Mouse (Mus musculus): ENCODE results near the gene Hist1h1t. TPM values are rescaled to one million over a fixed set of nuclear protein-coding genes. Genes with fewer than 3 reads are reported as not detected.
"Not testable (repeated sequence)": the region's sequence is repeated elsewhere in the genome, so short reads cannot be mapped to it uniquely, and the experiment has no call there.

Gene Hist1h1t
- polyA plus RNA-seq, 1 experiment from 2014 or later, result not detected

- peak overlapping the region; percentile 55 for H3K9ac ChIP-seq (replicated peaks; ENCODE audit: low read length)
- DNase-seq (peak; percentile 83), ATAC-seq (ENCODE audit: low FRiP score, low TSS enrichment) (peak; percentile 84)
- no peaks in the 10 kb centered on the region for H3K27me3 ChIP-seq (ENCODE audit: control insufficient read depth, insufficient read depth, low read length)
- H3K27ac ChIP-seq (replicated peaks; ENCODE audit: low read depth, low read length), result peak overlapping the region; percentile 84
- peak overlapping the region; percentile 83 for H3K4me2 ChIP-seq (ENCODE audit: low read length)
- H3K9me3 ChIP-seq (ENCODE audit: control insufficient read depth, low read length), result no peaks in the 10 kb centered on the region
- H3K4me3 ChIP-seq (replicated peaks; ENCODE audit: low read depth, low read length), result peak overlapping the region; percentile 42
- H3K36me3 ChIP-seq (ENCODE audit: control insufficient read depth, insufficient read depth, low read length), result no peaks in the 10 kb centered on the region
- under 1% methylated on average over 23 of the region's 32 CpGs for WGBS
- H3K4me1 ChIP-seq (ENCODE audit: control insufficient read depth, insufficient read depth, low read length), result peaks cover 7% of the 10 kb centered on the region; the same call in 1 of the 2 replicates
Observed at GRCm38 (mm10) chr13:23697491-23698299, 2.1 kb downstream of the Hist1h1t start.

DNA sequence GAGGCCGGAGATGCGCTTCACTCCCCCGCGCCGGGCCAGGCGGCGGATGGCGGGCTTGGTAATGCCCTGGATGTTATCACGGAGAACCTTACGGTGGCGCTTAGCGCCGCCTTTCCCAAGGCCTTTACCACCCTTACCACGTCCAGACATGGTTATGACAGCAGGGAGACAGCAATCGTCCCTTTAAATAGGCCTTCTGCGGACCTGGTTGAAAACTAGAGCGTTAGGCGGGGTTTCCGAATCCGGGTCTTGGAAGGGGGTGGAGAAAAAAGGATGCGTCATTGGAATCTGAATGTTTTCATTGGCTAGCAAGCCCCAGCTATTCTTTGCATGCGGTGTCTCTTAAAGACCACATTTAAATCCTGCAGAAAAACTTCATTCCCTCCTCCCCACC, 2.7 kb downstream of the Hist1h1t start, which contains the start of gene Hist1h4c:
TSS of gene Hist1h4c (minus strand) at position 155 of the 394 bp plus-strand sequence.
- WGBS, result under 1% methylated on average over 21 of the region's 22 CpGs
- Histone ChIP-seq H3K4me2 (ENCODE audit: low read length) (peak within 1 kb of the TSS; percentile 83), H3K4me1 (ENCODE audit: control insufficient read depth, insufficient read depth, low read length) (peaks cover 7% of the 10 kb centered on the region; the same call in 1 of the 2 replicates), H3K9me3 (ENCODE audit: control insufficient read depth, low read length) (no peaks in the 10 kb centered on the region), H3K36me3 (ENCODE audit: control insufficient read depth, insufficient read depth, low read length) (no peaks in the 10 kb centered on the region), H3K27ac (replicated peaks; ENCODE audit: low read depth, low read length) (peak within 1 kb of the TSS; percentile 84), H3K9ac (replicated peaks; ENCODE audit: low read length) (peak within 1 kb of the TSS; percentile 55), H3K4me3 (replicated peaks; ENCODE audit: low read depth, low read length) (peak within 1 kb of the TSS; percentile 42), H3K27me3 (ENCODE audit: control insufficient read depth, insufficient read depth, low read length) (no peaks in the 10 kb centered on the region)
- ATAC-seq (ENCODE audit: low FRiP score, low TSS enrichment) (peak; percentile 95), DNase-seq (peak; percentile 99)

DNA sequence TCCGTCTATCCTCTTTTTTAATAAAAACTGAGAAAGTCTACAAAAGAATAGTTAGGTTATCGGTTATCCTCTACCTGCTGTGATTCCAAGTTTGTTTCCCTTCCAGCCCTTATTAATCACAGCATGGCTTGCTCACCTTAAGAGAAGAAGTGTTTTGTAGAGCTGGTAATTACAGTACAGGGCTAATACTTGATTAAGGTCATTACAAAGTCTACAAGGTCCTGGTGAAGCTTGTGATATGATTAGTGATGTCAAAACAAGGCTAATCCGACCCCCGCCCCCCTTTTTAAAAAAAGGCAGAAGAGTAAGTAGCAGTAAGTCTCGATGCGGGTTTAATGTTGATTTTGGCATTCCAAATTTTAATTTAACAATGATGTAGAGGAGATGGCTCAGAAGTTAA, 3.4 kb downstream of the Hist1h1t start:
- 55% methylated on average over 6 of the region's 6 CpGs for WGBS
- Histone ChIP-seq H3K9me3 (ENCODE audit: control insufficient read depth, low read length) (no peaks in the 10 kb centered on the region), H3K4me2 (ENCODE audit: low read length) (peak overlapping the region; percentile 83), H3K36me3 (ENCODE audit: control insufficient read depth, insufficient read depth, low read length) (no peaks in the 10 kb centered on the region), H3K9ac (replicated peaks; ENCODE audit: low read length) (no peak overlapping the region), H3K27me3 (ENCODE audit: control insufficient read depth, insufficient read depth, low read length) (no peaks in the 10 kb centered on the region), H3K4me1 (ENCODE audit: control insufficient read depth, insufficient read depth, low read length) (peaks cover 7% of the 10 kb centered on the region; the same call in 1 of the 2 replicates), H3K4me3 (replicated peaks; ENCODE audit: low read depth, low read length) (no peak overlapping the region), H3K27ac (replicated peaks; ENCODE audit: low read depth, low read length) (no peak overlapping the region)
- no peak for ATAC-seq (ENCODE audit: low FRiP score, low TSS enrichment)
- no peak for DNase-seq

DNA sequence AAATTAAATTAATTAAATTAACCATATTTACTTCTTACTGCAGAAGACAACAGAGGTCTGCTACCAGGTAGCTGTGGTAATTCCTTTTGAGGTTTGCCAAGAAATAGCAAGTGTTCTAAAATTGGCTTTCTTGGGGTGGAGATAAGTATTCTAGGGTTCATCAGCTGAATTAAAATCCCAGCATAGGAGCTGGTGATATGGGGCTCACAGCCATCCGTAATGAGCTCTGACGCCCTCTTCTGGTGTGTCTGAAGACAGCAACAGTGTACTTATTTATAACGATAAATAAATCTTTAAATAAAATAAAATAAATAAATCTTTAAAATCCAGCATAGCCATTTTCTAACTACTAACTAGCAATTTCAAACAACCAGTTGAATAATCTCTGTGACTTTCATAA, 4.2 kb downstream of the Hist1h1t start:
- no peaks in the 10 kb centered on the region for H3K9me3 ChIP-seq (ENCODE audit: control insufficient read depth, low read length)
- 67% methylated on average over 3 of the region's 3 CpGs for WGBS

GRCm38 (mm10) chr13:23700786-23701520, 5.3 kb downstream of the Hist1h1t start:
- peak; percentile 48; the same call in 1 of the 2 replicates for ATAC-seq (ENCODE audit: low FRiP score, low TSS enrichment)
- peak; percentile 84 for DNase-seq
- Histone ChIP-seq H3K36me3 (ENCODE audit: control insufficient read depth, insufficient read depth, low read length) (no peaks in the 10 kb centered on the region), H3K27ac (replicated peaks; ENCODE audit: low read depth, low read length) (no peak overlapping the region), H3K4me3 (replicated peaks; ENCODE audit: low read depth, low read length) (no peak overlapping the region), H3K4me1 (ENCODE audit: control insufficient read depth, insufficient read depth, low read length) (peaks cover 7% of the 10 kb centered on the region; the same call in 1 of the 2 replicates), H3K4me2 (ENCODE audit: low read length) (no peak overlapping the region), H3K9ac (replicated peaks; ENCODE audit: low read length) (no peak overlapping the region), H3K9me3 (ENCODE audit: control insufficient read depth, low read length) (no peaks in the 10 kb centered on the region), H3K27me3 (ENCODE audit: control insufficient read depth, insufficient read depth, low read length) (no peaks in the 10 kb centered on the region)
- WGBS, result 28% methylated on average over 8 of the region's 8 CpGs

More for the DNA sequence above, 4.2 kb downstream of the Hist1h1t start:
- ATAC-seq (ENCODE audit: low FRiP score, low TSS enrichment) (no peak), DNase-seq (no peak)
- Histone ChIP-seq H3K9ac (replicated peaks; ENCODE audit: low read length) (no peak overlapping the region), H3K36me3 (ENCODE audit: control insufficient read depth, insufficient read depth, low read length) (no peaks in the 10 kb centered on the region), H3K4me2 (ENCODE audit: low read length) (no peak overlapping the region), H3K27me3 (ENCODE audit: control insufficient read depth, insufficient read depth, low read length) (no peaks in the 10 kb centered on the region), H3K4me1 (ENCODE audit: control insufficient read depth, insufficient read depth, low read length) (peaks cover 7% of the 10 kb centered on the region; the same call in 1 of the 2 replicates), H3K4me3 (replicated peaks; ENCODE audit: low read depth, low read length) (no peak overlapping the region), H3K27ac (replicated peaks; ENCODE audit: low read depth, low read length) (no peak overlapping the region)

GRCm38 (mm10) chr13:23702220-23702619, 6.6 kb downstream of the Hist1h1t start:
- WGBS, result 88% methylated on average over 4 of the region's 4 CpGs

DNA sequence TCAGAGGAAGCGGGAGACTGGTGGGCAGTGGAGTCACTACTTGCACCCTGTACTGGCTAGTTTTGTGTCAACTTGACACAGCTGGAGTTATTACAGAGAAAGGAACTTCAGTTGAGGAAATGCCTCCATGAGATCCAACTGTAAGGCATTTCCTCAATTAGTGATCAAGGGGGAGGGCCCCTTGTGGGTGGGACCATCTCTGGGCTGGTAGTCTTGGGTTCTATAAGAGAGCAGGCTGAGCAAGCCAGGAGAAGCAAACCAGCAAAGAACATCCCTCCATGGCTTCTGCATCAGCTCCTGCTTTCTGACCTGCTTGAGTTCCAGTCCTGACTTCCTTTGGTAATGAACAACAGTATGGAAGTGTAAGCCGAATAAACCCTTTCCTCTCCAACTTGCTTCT, 7.2 kb downstream of the Hist1h1t start:
- 92% methylated on average over 2 of the region's 2 CpGs for WGBS
- H3K27ac ChIP-seq (replicated peaks; ENCODE audit: low read depth, low read length); H3K9ac ChIP-seq (replicated peaks; ENCODE audit: low read length); ATAC-seq (ENCODE audit: low FRiP score, low TSS enrichment); H3K36me3 ChIP-seq (ENCODE audit: control insufficient read depth, insufficient read depth, low read length); H3K27me3 ChIP-seq (ENCODE audit: control insufficient read depth, insufficient read depth, low read length); H3K4me1 ChIP-seq (ENCODE audit: control insufficient read depth, insufficient read depth, low read length); DNase-seq; H3K4me2 ChIP-seq (ENCODE audit: low read length); H3K4me3 ChIP-seq (replicated peaks; ENCODE audit: low read depth, low read length); H3K9me3 ChIP-seq (ENCODE audit: control insufficient read depth, low read length): not testable (repeated sequence)

More at GRCm38 (mm10) chr13:23702220-23702619, 6.6 kb downstream of the Hist1h1t start:
- Histone ChIP-seq H3K4me2 (ENCODE audit: low read length) (no peak overlapping the region), H3K4me3 (replicated peaks; ENCODE audit: low read depth, low read length) (no peak overlapping the region), H3K27ac (replicated peaks; ENCODE audit: low read depth, low read length) (no peak overlapping the region), H3K4me1 (ENCODE audit: control insufficient read depth, insufficient read depth, low read length) (peaks cover 7% of the 10 kb centered on the region; the same call in 1 of the 2 replicates), H3K9me3 (ENCODE audit: control insufficient read depth, low read length) (no peaks in the 10 kb centered on the region), H3K27me3 (ENCODE audit: control insufficient read depth, insufficient read depth, low read length) (no peaks in the 10 kb centered on the region), H3K36me3 (ENCODE audit: control insufficient read depth, insufficient read depth, low read length) (no peaks in the 10 kb centered on the region), H3K9ac (replicated peaks; ENCODE audit: low read length) (no peak overlapping the region)
- no peak for DNase-seq
- ATAC-seq (ENCODE audit: low FRiP score, low TSS enrichment), result no peak

DNA sequence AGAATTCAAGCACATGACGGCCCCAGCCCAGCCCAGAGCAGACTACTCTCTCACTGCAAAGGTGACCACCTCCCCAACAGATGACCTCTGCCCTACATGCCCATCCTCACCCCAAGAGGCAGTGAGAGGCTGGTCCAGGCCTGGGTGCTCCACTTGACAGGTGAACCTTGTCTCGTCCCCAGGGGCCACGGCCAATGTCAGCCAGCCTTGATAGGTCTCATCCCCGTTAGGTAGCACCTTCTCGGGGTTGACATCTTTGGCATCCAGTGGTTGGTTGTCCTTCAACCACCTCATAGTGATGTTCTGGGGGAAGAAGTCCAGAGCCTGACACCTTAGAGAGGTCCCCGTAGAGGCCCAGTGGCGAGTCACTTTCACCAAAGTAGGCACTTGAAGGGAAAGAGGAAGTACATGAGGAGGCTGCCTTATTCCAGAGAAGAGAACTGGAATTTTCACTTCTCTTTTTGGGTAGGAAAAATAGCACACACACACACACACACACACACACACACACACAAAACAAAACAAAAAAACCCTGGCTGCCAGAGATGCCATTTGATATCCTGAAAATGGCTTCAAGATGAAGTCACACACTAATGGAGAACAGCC, 10.2 kb downstream of the Hist1h1t start:
- Histone ChIP-seq H3K36me3 (ENCODE audit: control insufficient read depth, insufficient read depth, low read length) (no peaks in the 10 kb centered on the region), H3K4me2 (ENCODE audit: low read length) (no peak overlapping the region), H3K4me1 (ENCODE audit: control insufficient read depth, insufficient read depth, low read length) (no peaks in the 10 kb centered on the region), H3K4me3 (replicated peaks; ENCODE audit: low read depth, low read length) (no peak overlapping the region), H3K9ac (replicated peaks; ENCODE audit: low read length) (no peak overlapping the region), H3K9me3 (ENCODE audit: control insufficient read depth, low read length) (no peaks in the 10 kb centered on the region), H3K27me3 (ENCODE audit: control insufficient read depth, insufficient read depth, low read length) (no peaks in the 10 kb centered on the region), H3K27ac (replicated peaks; ENCODE audit: low read depth, low read length) (no peak overlapping the region)
- DNase-seq (no peak), ATAC-seq (ENCODE audit: low FRiP score, low TSS enrichment) (no peak)
- WGBS, result 94% methylated on average over 7 of the region's 7 CpGs

Data from midbrain, embryonic 14.5 days (tissue).